Mouse (Mus musculus) kidney, postnatal 4 days (tissue): ENCODE data around the gene Sarm1.
A peak's percentile ranks its signal among the peaks of the same experiment; 100 is the strongest.

ENCODE experiments used
- DNase-seq, 2 experiments: peaks; one replicate each; pipeline ENCODE4 v3.0.0; 2021; ENCODE audit warnings: mixed read lengths in 2 of 2

The Sarm1 gene

GRCm38 (mm10) chr11:78463286-78464036 is 34.1 kb downstream of the Sarm1 start:
- DNase-seq: no peak

- DNase-seq: no peak
These were observed 34.9 kb downstream of the Sarm1 start for GRCm38 (mm10) chr11:78462669-78463068.

GRCm38 (mm10) chr11:78461894-78462293 is 35.7 kb downstream of the Sarm1 start:
- DNase-seq: no peak

- DNase-seq: no peak
These were observed 38.8 kb downstream of the Sarm1 start for GRCm38 (mm10) chr11:78458740-78459139.

- DNase-seq: peak; percentile 65 to 70
These were observed 42.2 kb downstream of the Sarm1 start for GRCm38 (mm10) chr11:78455308-78455707.

GRCm38 (mm10) chr11:78454276-78454675 is 43.3 kb downstream of the Sarm1 start:
- no peak for DNase-seq

GRCm38 (mm10) chr11:78453675-78454074 is 43.9 kb downstream of the Sarm1 start:
- peak; percentile 86 for DNase-seq

GRCm38 (mm10) chr11:78450337-78450736 is 47.2 kb downstream of the Sarm1 start:
- DNase-seq: no peak

- no peak for DNase-seq
These were observed 49.3 kb downstream of the Sarm1 start for GRCm38 (mm10) chr11:78448242-78448641.

- DNase-seq: no peak
These were observed 50.4 kb downstream of the Sarm1 start for GRCm38 (mm10) chr11:78447168-78447567.

- DNase-seq: no peak
These were observed 54.4 kb downstream of the Sarm1 start for GRCm38 (mm10) chr11:78443115-78443514.

- DNase-seq: no peak
These were observed 59.1 kb downstream of the Sarm1 start for GRCm38 (mm10) chr11:78438399-78438930.

GRCm38 (mm10) chr11:78437182-78437581 is 60.4 kb downstream of the Sarm1 start:
- DNase-seq: no peak

- DNase-seq: peak; percentile 79 to 86
These were observed 61.7 kb downstream of the Sarm1 start for GRCm38 (mm10) chr11:78435776-78436349.

GRCm38 (mm10) chr11:78434052-78434451 is 63.5 kb downstream of the Sarm1 start:
- DNase-seq: no peak

GRCm38 (mm10) chr11:78431176-78431575 is 66.4 kb downstream of the Sarm1 start:
- peak; percentile 53 to 72 for DNase-seq

GRCm38 (mm10) chr11:78430195-78430878 is 67.2 kb downstream of the Sarm1 start:
- DNase-seq: no peak

- DNase-seq: no peak
These were observed 69.2 kb downstream of the Sarm1 start for GRCm38 (mm10) chr11:78428309-78428708.

- no peak for DNase-seq
These were observed 69.9 kb downstream of the Sarm1 start for GRCm38 (mm10) chr11:78427655-78428054.

- DNase-seq: no peak
These were observed 72.0 kb downstream of the Sarm1 start for GRCm38 (mm10) chr11:78425572-78425971.

- no peak for DNase-seq
These were observed 73.2 kb downstream of the Sarm1 start for GRCm38 (mm10) chr11:78424352-78424751.
